Mouse (Mus musculus): ENCODE data around the gene Dst. TPM values are rescaled to one million over a fixed set of nuclear protein-coding genes. Genes with fewer than 3 reads are reported as not detected.

Gene Dst
- total and polyA plus RNA-seq, 3 experiments, result 0.83 to 1.1 TPM; not detected in 1

GRCm38 (mm10) chr1:34005238-34005725 lies 97.3 kb downstream of the Dst start:
- no peaks in the 10 kb centered on the region for H3K36me3 ChIP-seq (replicated peaks)
- peaks cover 6% of the 10 kb centered on the region; the same call in 1 of the 2 replicates for H3K27me3 ChIP-seq (ENCODE audit: insufficient read depth, low read length)
- no peaks in the 10 kb centered on the region for H3K4me1 ChIP-seq (ENCODE audit: insufficient read depth, low read depth, low read length)
- TF ChIP-seq TAL1 (conservative IDR thresholded peaks at IDR 0.05; ENCODE audit: low read depth, low read length), result no peak
- TF ChIP-seq POLR2AphosphoS5 (IDR thresholded peaks at IDR 0.05; ENCODE audit: insufficient replicate concordance, low read depth, low read length), result no peak
- TF ChIP-seq GATA2 (IDR thresholded peaks at IDR 0.05; ENCODE audit: borderline replicate concordance, low read depth, low read length), result no peak
- TF ChIP-seq CTCF (IDR thresholded peaks at IDR 0.05; ENCODE audit: low read depth, low read length), result no peak
- TF ChIP-seq GATA1 (IDR thresholded peaks at IDR 0.05; ENCODE audit: borderline replicate concordance, low read length), result no peak
- H3K9me3 ChIP-seq (replicated peaks), result no peaks in the 10 kb centered on the region
- H3K4me3 ChIP-seq (ENCODE audit: low read depth, low read length), result no peak overlapping the region
- DNase-seq (ENCODE audit: low spot score), result no peak
- no peak for ATAC-seq (ENCODE audit: extremely low read depth, insufficient number of reproducible peaks, low FRiP score, poor library complexity, severe bottlenecking)

- Histone ChIP-seq H3K9me3 (replicated peaks) (no peaks in the 10 kb centered on the region), H3K4me3 (ENCODE audit: low read depth, low read length) (no peak overlapping the region), H3K4me1 (ENCODE audit: insufficient read depth, low read depth, low read length) (no peaks in the 10 kb centered on the region), H3K27me3 (ENCODE audit: insufficient read depth, low read length) (peaks cover 8% of the 10 kb centered on the region; the same call in 1 of the 2 replicates), H3K36me3 (replicated peaks) (no peaks in the 10 kb centered on the region)
- ATAC-seq (ENCODE audit: extremely low read depth, insufficient number of reproducible peaks, low FRiP score, poor library complexity, severe bottlenecking) (no peak), DNase-seq (ENCODE audit: low spot score) (no peak)
- TF ChIP-seq POLR2AphosphoS5 (IDR thresholded peaks at IDR 0.05; ENCODE audit: insufficient replicate concordance, low read depth, low read length) (no peak), GATA2 (IDR thresholded peaks at IDR 0.05; ENCODE audit: borderline replicate concordance, low read depth, low read length) (no peak), CTCF (IDR thresholded peaks at IDR 0.05; ENCODE audit: low read depth, low read length) (no peak), GATA1 (IDR thresholded peaks at IDR 0.05; ENCODE audit: borderline replicate concordance, low read length) (no peak), TAL1 (conservative IDR thresholded peaks at IDR 0.05; ENCODE audit: low read depth, low read length) (no peak)
Measured at GRCm38 (mm10) chr1:34005726-34006638, 98.0 kb downstream of the Dst start.

DNA sequence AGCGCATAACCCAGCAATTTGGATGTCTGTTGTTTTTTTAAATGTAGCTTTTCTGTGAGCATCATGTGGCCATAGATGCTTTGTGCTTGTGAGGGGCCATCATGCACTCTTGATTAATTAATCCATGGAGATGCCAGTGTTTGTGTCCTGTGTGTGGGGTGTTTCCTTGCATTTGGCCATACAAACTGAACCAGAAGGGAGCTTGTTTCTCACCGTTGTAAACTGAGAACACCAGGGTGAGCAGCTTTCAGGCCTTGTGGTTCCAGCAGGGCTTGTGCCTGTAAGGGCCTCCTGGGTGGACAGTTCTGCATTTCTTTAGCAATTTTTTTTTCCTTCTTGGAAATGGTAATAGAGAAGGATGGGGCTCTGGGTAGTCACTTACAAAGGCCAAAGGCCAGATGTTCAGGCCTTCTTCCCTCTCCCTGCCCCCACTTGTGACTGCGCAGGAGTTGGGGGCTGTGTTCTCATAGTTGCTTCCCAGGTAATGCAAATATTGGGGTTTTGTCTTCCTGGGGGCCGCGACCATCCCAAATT lies 98.9 kb downstream of the Dst start:
- H3K36me3 ChIP-seq (replicated peaks), result no peaks in the 10 kb centered on the region
- no peaks in the 10 kb centered on the region for H3K9me3 ChIP-seq (replicated peaks)
- H3K4me3 ChIP-seq (ENCODE audit: low read depth, low read length), result no peak overlapping the region
- DNase-seq (ENCODE audit: low spot score) (no peak), ATAC-seq (ENCODE audit: extremely low read depth, insufficient number of reproducible peaks, low FRiP score, poor library complexity, severe bottlenecking) (no peak)
- TF ChIP-seq GATA2 (IDR thresholded peaks at IDR 0.05; ENCODE audit: borderline replicate concordance, low read depth, low read length), result no peak
- TF ChIP-seq POLR2AphosphoS5 (IDR thresholded peaks at IDR 0.05; ENCODE audit: insufficient replicate concordance, low read depth, low read length), result no peak
- no peak for TF ChIP-seq GATA1 (IDR thresholded peaks at IDR 0.05; ENCODE audit: borderline replicate concordance, low read length)
- H3K4me1 ChIP-seq (ENCODE audit: insufficient read depth, low read depth, low read length), result no peaks in the 10 kb centered on the region
- H3K27me3 ChIP-seq (ENCODE audit: insufficient read depth, low read length), result peaks cover 13% of the 10 kb centered on the region; the same call in 1 of the 2 replicates

- Histone ChIP-seq H3K9me3 (replicated peaks) (no peaks in the 10 kb centered on the region), H3K4me1 (ENCODE audit: insufficient read depth, low read depth, low read length) (no peaks in the 10 kb centered on the region), H3K36me3 (replicated peaks) (no peaks in the 10 kb centered on the region), H3K4me3 (ENCODE audit: low read depth, low read length) (no peak overlapping the region), H3K27me3 (ENCODE audit: insufficient read depth, low read length) (peaks cover 13% of the 10 kb centered on the region; the same call in 1 of the 2 replicates)
- DNase-seq (ENCODE audit: low spot score) (no peak), ATAC-seq (ENCODE audit: extremely low read depth, insufficient number of reproducible peaks, low FRiP score, poor library complexity, severe bottlenecking) (no peak)
- TF ChIP-seq POLR2AphosphoS5 (IDR thresholded peaks at IDR 0.05; ENCODE audit: insufficient replicate concordance, low read depth, low read length) (no peak), CTCF (IDR thresholded peaks at IDR 0.05; ENCODE audit: low read depth, low read length) (no peak), TAL1 (conservative IDR thresholded peaks at IDR 0.05; ENCODE audit: low read depth, low read length) (no peak), GATA1 (IDR thresholded peaks at IDR 0.05; ENCODE audit: borderline replicate concordance, low read length) (no peak), GATA2 (IDR thresholded peaks at IDR 0.05; ENCODE audit: borderline replicate concordance, low read depth, low read length) (no peak)
Measured at GRCm38 (mm10) chr1:34007379-34007778, 99.4 kb downstream of the Dst start.

- H3K4me3 ChIP-seq (ENCODE audit: low read depth, low read length), result no peak overlapping the region
- H3K4me1 ChIP-seq (ENCODE audit: insufficient read depth, low read depth, low read length), result no peaks in the 10 kb centered on the region
- DNase-seq (ENCODE audit: low spot score), result no peak
- H3K27me3 ChIP-seq (ENCODE audit: insufficient read depth, low read length), result peaks cover 8% of the 10 kb centered on the region; the same call in 1 of the 2 replicates
- H3K36me3 ChIP-seq (replicated peaks), result no peaks in the 10 kb centered on the region
- no peak for ATAC-seq (ENCODE audit: extremely low read depth, insufficient number of reproducible peaks, low FRiP score, poor library complexity, severe bottlenecking)
- H3K9me3 ChIP-seq (replicated peaks), result no peaks in the 10 kb centered on the region
- TF ChIP-seq GATA1 (IDR thresholded peaks at IDR 0.05; ENCODE audit: borderline replicate concordance, low read length) (no peak), POLR2AphosphoS5 (IDR thresholded peaks at IDR 0.05; ENCODE audit: insufficient replicate concordance, low read depth, low read length) (no peak), GATA2 (IDR thresholded peaks at IDR 0.05; ENCODE audit: borderline replicate concordance, low read depth, low read length) (no peak)
Measured at GRCm38 (mm10) chr1:34011051-34011677, 103.1 kb downstream of the Dst start.

DNA sequence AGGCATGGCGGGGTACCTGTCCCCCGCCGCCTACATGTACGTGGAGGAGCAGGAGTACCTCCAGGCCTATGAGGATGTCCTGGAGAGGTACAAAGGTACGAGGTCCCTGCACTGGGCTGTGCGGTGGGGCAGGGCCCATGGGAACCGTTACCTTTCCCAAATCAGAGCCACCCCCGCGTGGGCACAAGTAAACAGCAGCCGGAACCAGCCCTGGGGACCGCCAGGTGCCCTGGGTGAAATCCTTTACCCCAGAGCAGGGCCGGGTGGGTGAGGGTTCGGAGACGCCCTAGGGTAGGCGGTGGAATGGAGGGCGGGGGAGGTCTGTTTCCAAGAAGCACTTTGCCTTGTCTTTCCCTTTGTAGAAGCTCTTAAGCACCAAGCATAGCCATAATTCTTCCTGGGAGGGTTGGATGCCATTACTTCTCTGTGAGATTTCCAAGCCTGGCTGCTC lies 103.8 kb downstream of the Dst start:
- DNase-seq (ENCODE audit: low spot score), result no peak
- H3K4me3 ChIP-seq (ENCODE audit: low read depth, low read length), result no peak overlapping the region
- TF ChIP-seq CTCF (IDR thresholded peaks at IDR 0.05; ENCODE audit: low read depth, low read length) (no peak), GATA1 (IDR thresholded peaks at IDR 0.05; ENCODE audit: borderline replicate concordance, low read length) (no peak), GATA2 (IDR thresholded peaks at IDR 0.05; ENCODE audit: borderline replicate concordance, low read depth, low read length) (no peak)
- no peaks in the 10 kb centered on the region for H3K36me3 ChIP-seq (replicated peaks)
- H3K27me3 ChIP-seq (ENCODE audit: insufficient read depth, low read length), result peaks cover 7% of the 10 kb centered on the region; the same call in 1 of the 2 replicates
- H3K4me1 ChIP-seq (ENCODE audit: insufficient read depth, low read depth, low read length), result no peaks in the 10 kb centered on the region
- no peak for ATAC-seq (ENCODE audit: extremely low read depth, insufficient number of reproducible peaks, low FRiP score, poor library complexity, severe bottlenecking)
- no peaks in the 10 kb centered on the region for H3K9me3 ChIP-seq (replicated peaks)
